Mouse (Mus musculus) kidney, postnatal 36 days (tissue): Measurements from ENCODE around the gene Wnt3a.
"Not testable (repeated sequence)": the region's sequence is repeated elsewhere in the genome, so short reads cannot be mapped to it uniquely, and the experiment has no call there.

Experiments
- DNase-seq, 2 experiments: peaks; one replicate each; pipeline ENCODE4 v3.0.0; 2021 to 2022; ENCODE audit warnings: mixed read lengths in 2 of 2

The Wnt3a gene

GRCm38 (mm10) chr11:59218389-59218998, 72.1 kb downstream of the Wnt3a start:
- DNase-seq = peak; percentile 29 to 76

DNA sequence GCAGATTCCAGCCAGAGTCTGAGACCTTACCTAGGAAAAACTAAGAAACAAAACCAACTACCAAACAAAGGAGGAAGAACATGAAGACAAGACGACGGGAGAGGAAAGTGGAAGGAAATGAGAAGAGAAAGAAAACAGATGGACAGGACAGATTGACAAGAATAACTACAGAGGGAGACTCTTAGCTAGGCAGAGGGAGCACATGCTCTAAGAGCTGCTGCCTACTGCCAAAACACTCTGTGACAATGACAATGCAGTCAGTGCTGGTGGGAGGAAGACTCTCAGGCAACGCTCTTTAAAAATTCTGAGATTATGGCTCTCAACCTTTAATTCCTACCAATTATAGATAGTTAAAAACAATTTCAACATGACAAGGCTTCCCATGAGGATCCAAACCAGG, 73.6 kb downstream of the Wnt3a start:
- DNase-seq = no peak

DNA sequence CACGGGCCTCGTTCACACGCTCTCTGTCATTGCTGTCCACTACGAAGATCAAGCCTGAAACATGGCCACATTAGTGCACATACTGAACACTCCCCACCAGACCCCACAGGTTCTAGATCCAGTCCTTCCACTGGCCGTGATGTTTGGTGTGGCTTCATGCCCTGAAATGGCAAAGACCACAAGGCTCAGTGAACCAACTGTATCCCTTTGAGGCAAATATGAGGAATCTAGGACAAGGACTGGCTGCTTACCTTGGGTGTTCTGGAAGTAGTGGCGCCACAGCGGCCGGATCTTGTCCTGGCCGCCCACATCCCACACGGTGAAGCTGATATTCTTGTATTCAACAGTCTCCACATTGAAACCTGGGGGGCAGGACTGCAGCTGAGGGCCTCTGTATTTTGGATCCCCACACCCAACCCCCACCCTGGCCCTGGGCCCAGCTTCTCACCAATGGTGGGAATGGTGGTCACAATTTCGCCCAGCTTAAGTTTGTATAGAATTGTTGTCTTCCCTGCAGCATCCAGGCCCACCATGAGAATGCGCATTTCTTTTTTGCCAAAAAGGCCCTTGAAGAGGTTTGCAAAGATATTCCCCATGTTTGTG, 77.6 kb downstream of the Wnt3a start:
- DNase-seq = peak in 1 of 2 experiments; percentile 36

GRCm38 (mm10) chr11:59212320-59212719, 78.2 kb downstream of the Wnt3a start:
- DNase-seq = not testable (repeated sequence)

GRCm38 (mm10) chr11:59211561-59211960, 79.0 kb downstream of the Wnt3a start:
- DNase-seq = not testable (repeated sequence)

GRCm38 (mm10) chr11:59210020-59210419, 80.5 kb downstream of the Wnt3a start:
- DNase-seq = no peak

DNA sequence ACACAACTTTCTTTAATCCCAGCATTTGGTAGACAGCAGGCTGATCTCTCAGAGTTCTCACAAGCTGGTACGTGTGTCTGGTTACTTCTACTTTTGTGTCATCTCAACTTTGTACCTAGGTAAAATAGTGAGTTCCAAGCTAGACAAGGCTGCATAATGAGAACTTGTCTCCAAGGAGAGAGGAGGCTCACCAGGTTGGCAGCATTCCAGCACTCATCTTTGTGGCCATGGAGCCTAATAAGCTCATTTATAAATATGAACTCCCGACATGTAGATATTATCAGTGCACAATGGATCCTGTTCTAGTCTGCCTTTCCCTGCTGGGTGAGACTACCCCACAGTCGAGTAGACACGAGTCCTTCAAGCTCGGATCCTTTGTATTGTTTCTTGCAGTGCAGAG, 81.0 kb downstream of the Wnt3a start:
- DNase-seq = no peak

DNA sequence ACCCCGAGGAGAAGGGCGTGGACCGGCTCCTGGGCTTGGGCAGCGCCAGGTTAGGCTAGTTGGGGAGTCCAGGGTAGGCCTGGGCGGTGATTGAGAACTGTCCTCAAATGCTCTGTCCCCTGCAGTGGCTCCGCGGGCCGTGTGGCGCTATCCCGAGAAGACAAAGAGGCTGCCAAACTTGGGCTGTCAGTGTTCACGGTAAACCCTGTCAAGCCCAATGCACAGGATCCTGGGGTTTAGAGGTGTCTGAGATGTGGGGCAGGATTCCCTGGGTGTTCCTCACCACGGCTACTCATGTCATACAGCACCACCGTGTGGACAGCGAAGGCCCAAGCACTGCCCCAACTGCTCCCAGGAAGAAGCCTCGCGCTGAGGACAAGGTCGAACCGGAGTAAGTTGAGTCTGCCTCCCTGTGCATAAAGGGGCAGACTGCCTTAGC, 81.5 kb downstream of the Wnt3a start:
- DNase-seq = peak; percentile 76 to 82

DNA sequence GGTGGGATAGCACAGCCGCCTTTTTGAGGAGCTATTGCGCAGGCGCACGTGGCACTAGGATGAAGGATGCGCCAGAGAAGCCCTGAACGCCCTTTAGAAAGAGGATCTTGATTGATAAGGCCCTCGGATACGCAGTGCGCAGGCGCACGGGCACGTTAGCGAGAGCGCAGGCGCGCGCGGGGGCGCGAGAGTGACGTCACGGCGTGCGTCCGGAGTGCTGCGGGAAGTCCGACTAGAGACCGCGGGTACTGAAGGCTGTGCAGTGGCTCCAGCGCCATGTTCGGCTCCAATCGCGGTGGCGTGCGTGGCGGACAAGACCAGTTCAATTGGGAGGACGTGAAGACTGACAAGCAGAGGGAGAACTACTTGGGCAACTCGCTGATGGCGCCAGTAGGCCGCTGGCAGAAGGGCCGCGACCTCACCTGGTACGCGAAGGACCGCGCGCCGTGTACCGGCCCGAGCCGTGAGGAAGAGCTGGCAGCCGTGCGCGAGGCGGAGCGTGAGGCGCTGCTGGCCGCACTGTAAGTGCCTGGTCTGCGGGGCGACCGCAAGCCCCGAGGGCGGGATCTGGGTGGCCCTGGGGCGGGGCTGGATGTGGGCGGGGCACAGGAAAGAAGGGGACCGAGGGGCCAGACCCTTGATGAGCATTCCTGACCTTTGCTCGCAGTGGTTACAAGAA, 82.3 kb downstream of the Wnt3a start, which contains the start of gene 2310033P09Rik:
2310033P09Rik (plus strand) TSS at position 169 of the 679 bp plus-strand sequence.
- peak; percentile 91 to 94 for DNase-seq

DNA sequence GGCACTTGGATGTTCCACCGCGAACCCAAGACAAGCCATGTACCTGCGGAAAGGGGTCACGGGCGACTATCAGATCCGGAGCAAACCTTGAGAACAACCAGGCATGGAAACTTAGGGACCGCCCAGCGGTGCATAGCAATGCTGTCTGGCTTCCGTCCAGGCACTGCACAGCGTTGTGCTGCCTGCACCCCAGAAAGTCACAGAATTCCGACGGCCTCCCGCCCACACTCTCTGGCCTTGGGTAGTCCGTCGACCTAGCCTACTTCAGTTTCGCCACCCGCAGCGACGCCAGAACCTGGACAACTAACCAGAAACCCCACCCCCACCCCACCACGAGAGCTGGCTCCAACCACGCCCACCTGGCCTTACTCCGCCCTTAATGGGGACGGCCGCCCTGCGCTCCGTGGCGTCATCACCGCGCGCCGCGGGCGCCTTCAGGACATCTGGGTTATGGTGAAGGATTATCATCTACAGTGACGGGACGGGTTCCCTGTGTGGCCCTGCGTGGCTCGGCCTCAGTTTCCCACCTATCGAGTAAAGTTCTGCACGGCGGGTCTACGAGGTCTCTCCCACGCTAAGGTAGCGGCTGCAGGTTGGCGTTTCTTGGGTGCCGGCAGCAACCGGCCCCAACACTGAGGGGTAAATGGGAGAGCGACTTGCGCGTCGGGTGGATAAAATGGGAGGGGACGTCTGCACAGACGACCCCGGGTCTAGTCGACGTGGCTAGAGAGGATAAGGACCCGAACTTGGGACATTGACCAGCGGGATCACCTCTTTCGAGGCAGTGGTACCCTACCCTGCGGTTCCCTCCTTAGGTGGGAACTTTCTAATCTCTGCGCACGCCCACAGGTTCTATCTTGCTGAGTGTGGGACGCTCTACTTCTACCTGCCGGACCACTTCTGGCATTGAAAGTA, 88.2 kb downstream of the Wnt3a start, which contains the start of gene Mrpl55:
Mrpl55 (plus strand) TSS at position 406 of the 915 bp plus-strand sequence.
- DNase-seq = peak; percentile 96 to 99

DNA sequence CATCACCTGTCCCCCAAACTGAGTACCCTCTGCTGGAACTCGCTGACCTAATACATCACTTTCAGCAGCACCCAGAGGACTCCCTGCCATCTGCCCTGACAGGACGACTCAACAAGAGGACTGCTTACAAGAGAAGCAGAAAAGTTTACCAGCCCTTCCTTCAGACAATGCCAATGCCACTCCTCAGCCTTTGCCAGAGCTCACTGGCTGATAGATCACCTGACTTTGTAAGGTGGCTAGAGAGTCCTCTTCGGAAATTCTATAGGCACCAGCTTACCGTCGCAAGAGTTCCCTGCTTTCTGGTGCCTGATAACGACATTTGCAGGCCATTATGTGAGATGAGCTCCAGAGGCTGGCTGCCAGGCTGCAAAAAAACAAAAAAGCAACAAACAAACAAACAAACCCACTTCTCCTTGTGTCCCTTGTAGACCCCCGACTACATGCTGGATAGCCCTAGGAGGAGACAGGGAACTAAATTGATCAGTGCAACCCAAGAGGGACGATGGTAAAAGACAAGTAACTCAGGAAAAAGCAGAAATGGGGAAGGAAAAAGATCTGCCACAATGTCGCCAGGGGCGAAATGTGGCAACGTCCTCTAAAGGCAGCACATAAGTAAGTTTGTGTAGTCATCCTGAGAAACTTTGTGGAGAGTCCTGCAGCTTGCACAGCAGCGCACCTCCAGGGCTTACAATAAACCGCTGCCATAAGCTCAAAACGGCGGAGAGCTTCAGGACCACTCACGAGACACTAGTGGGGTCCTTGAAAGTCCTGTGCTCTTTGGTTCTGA, 89.1 kb downstream of the Wnt3a start:
- DNase-seq = no peak
